Mouse (Mus musculus) liver, postnatal 0 days (tissue): ENCODE results near the gene Olfr695. TPM values are rescaled to one million over a fixed set of nuclear protein-coding genes. Genes with fewer than 3 reads are reported as not detected.
"Not testable (repeated sequence)": the region's sequence is repeated elsewhere in the genome, so short reads cannot be mapped to it uniquely, and the experiment has no call there.

Experiments
- ATAC-seq: fragments of 200-750 bp; cut with Nextera tagmentation; 2 replicates; pipeline ENCODE4 v1.8.0; 2017; ENCODE audit warnings: mild to moderate bottlenecking, moderate library complexity
- DNase-seq: peaks from one replicate; pipeline ENCODE4 v3.0.0-alpha.2; 2016
- H3K27ac ChIP-seq: fragments of 300-500 bp; sonication (generic); 2 replicates; pipeline ENCODE4 v1.5.1; 2014; ENCODE audit warnings: antibody characterized with exemption, moderate library complexity, mild to moderate bottlenecking, low read depth
- H3K27me3 ChIP-seq: fragments of 300-500 bp; sonication (generic); 2 replicates; pipeline ENCODE4 v1.6.1; 2014; ENCODE audit warnings: low read length, control low read depth, mixed read lengths; ENCODE audit not compliant: insufficient read depth
- H3K36me3 ChIP-seq: fragments of 300-500 bp; sonication (generic); replicated peaks from 2 replicates; pipeline ENCODE4 v1.6.1; 2014; ENCODE audit warnings: mild to moderate bottlenecking, control low read depth, low read length, moderate library complexity, mixed read lengths; ENCODE audit not compliant: insufficient read depth
- H3K4me1 ChIP-seq: fragments of 300-500 bp; sonication (generic); 2 replicates; pipeline ENCODE4 v1.6.1; 2014; ENCODE audit warnings: antibody characterized with exemption, mild to moderate bottlenecking, control low read depth; ENCODE audit not compliant: insufficient read depth
- H3K4me2 ChIP-seq: fragments of 300-500 bp; sonication (generic); 2 replicates; pipeline ENCODE4 v1.6.1; 2014; ENCODE audit warnings: low read depth, mild to moderate bottlenecking, low read length, moderate library complexity, mixed read lengths
- H3K4me3 ChIP-seq: fragments of 300-500 bp; sonication (generic); 2 replicates; pipeline ENCODE4 v1.5.1; 2014; ENCODE audit warnings: low read depth, low read length
- H3K9ac ChIP-seq: fragments of 300-500 bp; sonication (generic); replicated peaks from 2 replicates; pipeline ENCODE4 v1.6.1; 2014; ENCODE audit warnings: mild to moderate bottlenecking, moderate library complexity
- H3K9me3 ChIP-seq: fragments of 300-500 bp; sonication (generic); 2 replicates; pipeline ENCODE4 v1.6.1; 2016; ENCODE audit warnings: mild to moderate bottlenecking, control low read depth, low read length, mixed read lengths
- CTCF ChIP-seq: sonication (generic); IDR thresholded peaks from 2 replicates; pipeline ENCODE4 v1.5.1; 2016; ENCODE audit warnings: antibody characterized with exemption, low read depth
- EP300 ChIP-seq: IDR thresholded peaks from 2 replicates; pipeline ENCODE4 v1.6.1; 2016; ENCODE audit warnings: antibody characterized with exemption, low read depth, mild to moderate bottlenecking
- WGBS: fragments of 180-500 bp; shearing (Covaris S2); extraction: QIAGEN DNeasy Blood & Tissue Kit; methylation state at CpG from one replicate; pipeline ENCODE4 v1.1.7; 2014; ENCODE audit not compliant: insufficient replicate concordance; 5-methylcytosine and 5-hydroxymethylcytosine counted together
- polyA plus RNA-seq: library from polyadenylated mRNA; unstranded; fragments of >200 nt; fragmentation: Nextera tagmentation; extraction: Ambion mirVana; gene quantifications from 2 replicates; pipeline ENCODE4 v1.2.1, GENCODE M21; 2015

The Olfr695 gene
- polyA plus RNA-seq, 1 experiment from 2014 or later = not detected

DNA sequence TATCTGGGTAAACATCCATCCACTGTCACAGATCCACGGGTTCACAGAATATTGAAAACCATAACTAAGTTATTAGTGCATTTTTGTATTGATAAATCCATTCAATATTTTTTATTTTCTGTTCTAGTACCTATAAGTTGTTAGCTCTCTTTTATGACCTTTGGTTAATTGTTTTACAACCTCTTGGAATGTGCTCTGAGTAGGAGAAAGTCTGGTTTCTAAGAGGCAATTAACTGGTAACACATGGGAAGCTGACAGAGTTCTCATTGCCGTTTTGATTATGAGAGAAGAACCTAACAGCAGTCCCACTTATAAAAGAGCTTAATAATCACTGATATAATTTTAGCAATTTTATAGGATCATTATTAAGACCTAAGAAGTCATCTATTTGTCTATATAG lies 17.5 kb upstream of the Olfr695 start:
- H3K4me3 ChIP-seq = no peak overlapping the region
- no peaks in the 10 kb centered on the region for H3K4me1 ChIP-seq
- H3K27ac ChIP-seq = no peak overlapping the region
- TF ChIP-seq EP300 (no peak), CTCF (no peak)
- H3K36me3 ChIP-seq = no peaks in the 10 kb centered on the region
- ATAC-seq = no peak
- 59% methylated on average over 2 of the region's 2 CpGs for WGBS
- DNase-seq = no peak
- no peaks in the 10 kb centered on the region for H3K27me3 ChIP-seq
- H3K9me3 ChIP-seq = no peaks in the 10 kb centered on the region
- no peak overlapping the region for H3K9ac ChIP-seq
- no peak overlapping the region for H3K4me2 ChIP-seq

DNA sequence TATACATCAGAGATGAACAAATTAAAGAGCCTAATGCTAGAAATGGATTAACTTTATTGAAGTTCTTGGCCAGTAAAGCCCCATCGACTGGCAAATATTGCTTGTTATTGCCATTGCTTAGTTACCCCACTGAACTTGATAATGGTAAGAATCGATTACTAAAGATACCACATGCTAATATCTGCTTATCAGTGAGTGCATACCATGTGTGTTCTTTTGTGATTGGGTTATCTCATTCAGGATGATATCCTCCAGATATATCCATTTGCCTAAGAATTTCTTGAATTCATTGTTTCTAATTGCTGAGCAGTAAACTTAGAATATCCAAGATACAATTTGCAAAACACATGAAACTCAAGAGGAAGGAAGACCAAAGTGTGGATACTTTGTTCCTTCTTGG lies 9.5 kb upstream of the Olfr695 start:
- H3K9me3 ChIP-seq, ATAC-seq, H3K27me3 ChIP-seq, H3K4me1 ChIP-seq, H3K9ac ChIP-seq, H3K27ac ChIP-seq, H3K36me3 ChIP-seq, DNase-seq, H3K4me3 ChIP-seq, H3K4me2 ChIP-seq: not testable (repeated sequence)
- WGBS = 65% methylated on average over 2 of the region's 2 CpGs

DNA sequence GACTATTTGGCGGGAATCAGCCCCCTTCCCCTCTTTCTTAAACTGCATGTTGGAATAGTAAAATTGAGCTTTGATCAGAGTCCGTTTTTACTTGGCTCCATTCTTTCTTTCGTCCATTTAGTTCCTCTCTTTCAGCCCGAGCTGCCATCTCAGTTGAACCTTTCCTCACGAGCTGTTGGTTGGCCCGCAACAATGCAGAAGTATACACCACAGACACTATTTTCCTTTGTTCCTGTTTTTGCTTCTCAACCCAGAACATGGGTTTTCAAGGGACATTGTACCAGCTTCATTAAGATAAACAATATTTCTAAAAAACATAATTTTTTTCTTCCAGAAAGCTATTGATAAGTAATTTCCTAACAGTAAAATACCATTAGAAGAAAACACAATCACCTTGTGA lies 4.7 kb downstream of the Olfr695 start:
- TF ChIP-seq CTCF = no peak
- TF ChIP-seq EP300 = no peak
- Histone ChIP-seq H3K27me3 (no peaks in the 10 kb centered on the region), H3K9me3 (no peaks in the 10 kb centered on the region), H3K27ac (no peak overlapping the region), H3K9ac (no peak overlapping the region), H3K4me3 (no peak overlapping the region), H3K36me3 (no peaks in the 10 kb centered on the region), H3K4me2 (no peak overlapping the region), H3K4me1 (no peaks in the 10 kb centered on the region)
- ATAC-seq (no peak), DNase-seq (no peak)
- 52% methylated on average over 6 of the region's 6 CpGs for WGBS

DNA sequence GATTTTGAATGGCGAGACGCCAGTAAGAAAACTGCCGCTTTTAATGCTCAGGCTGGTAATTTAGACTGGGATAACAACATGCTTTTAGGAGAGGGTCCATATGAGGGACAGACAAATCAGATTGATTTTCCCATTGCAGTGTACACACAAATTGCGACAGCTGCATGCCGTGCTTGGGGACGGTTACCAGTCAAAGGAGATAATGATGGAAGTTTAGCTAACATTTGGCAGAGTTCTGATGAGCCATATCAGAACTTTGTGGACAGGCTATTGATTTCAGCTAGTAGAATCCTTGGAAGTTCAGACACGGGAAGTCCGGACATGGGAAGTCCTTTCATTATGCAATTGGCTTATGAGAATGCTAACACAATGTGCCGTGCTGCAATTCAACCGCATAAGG lies 8.5 kb downstream of the Olfr695 start:
- DNase-seq (peak; percentile 18), ATAC-seq (peak; percentile 88)
- H3K27ac ChIP-seq, H3K36me3 ChIP-seq, H3K4me3 ChIP-seq, H3K4me2 ChIP-seq, H3K9ac ChIP-seq, H3K27me3 ChIP-seq, H3K9me3 ChIP-seq, H3K4me1 ChIP-seq: not testable (repeated sequence)
- 69% methylated on average over 10 of the region's 10 CpGs for WGBS

DNA sequence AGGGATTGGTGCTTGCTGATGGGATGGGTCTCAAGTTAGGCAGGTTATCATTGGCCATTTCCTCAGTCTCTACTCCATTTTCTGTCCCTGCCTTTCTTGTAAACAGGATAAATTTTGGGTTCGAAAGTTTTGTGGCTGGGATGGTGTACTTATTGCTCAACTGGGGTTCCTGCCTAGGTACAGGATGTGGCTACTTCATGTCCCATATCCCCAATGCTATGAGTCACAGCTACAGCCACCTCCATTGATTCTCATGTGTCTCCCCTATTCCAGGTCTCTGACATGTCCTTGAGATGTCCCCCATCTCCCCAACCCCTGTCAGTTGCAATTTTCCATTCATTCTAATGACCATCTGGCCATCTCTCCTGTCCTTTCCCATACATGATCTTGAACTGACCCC lies 19.3 kb downstream of the Olfr695 start:
- Histone ChIP-seq H3K9ac (no peak overlapping the region), H3K4me2 (no peak overlapping the region), H3K36me3 (no peaks in the 10 kb centered on the region), H3K4me1 (no peaks in the 10 kb centered on the region), H3K27me3 (no peaks in the 10 kb centered on the region), H3K9me3 (no peaks in the 10 kb centered on the region), H3K4me3 (no peak overlapping the region), H3K27ac (no peak overlapping the region)
- 46% methylated on average over 1 of the region's 1 CpGs for WGBS
- no peak for TF ChIP-seq EP300
- no peak for TF ChIP-seq CTCF
- DNase-seq (no peak), ATAC-seq (no peak)

DNA sequence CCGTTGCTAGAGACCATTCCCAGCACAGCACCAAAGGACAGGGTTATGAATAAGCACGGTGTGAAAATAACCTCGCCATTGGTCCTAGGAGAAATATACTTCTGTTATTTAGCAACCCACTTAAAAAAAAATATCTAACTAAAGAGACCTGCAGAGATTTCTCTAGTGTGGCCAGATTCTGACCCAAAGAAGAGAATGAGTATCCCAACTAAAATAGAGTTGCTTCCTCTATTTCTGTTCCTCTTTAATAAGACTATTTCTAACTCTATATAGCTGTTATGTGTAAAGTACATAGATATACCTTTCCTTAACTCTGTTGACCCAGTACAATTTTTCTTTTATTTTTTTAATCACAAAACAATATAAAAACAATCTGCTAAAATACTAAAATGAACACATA lies 23.2 kb downstream of the Olfr695 start:
- Histone ChIP-seq H3K27ac (no peak overlapping the region), H3K9ac (no peak overlapping the region), H3K9me3 (no peaks in the 10 kb centered on the region), H3K36me3 (no peaks in the 10 kb centered on the region), H3K4me3 (no peak overlapping the region), H3K4me2 (no peak overlapping the region), H3K27me3 (no peaks in the 10 kb centered on the region), H3K4me1 (no peaks in the 10 kb centered on the region)
- no peak for ATAC-seq
- no peak for DNase-seq
- 77% methylated on average over 3 of the region's 3 CpGs for WGBS
- no peak for TF ChIP-seq CTCF
- no peak for TF ChIP-seq EP300

DNA sequence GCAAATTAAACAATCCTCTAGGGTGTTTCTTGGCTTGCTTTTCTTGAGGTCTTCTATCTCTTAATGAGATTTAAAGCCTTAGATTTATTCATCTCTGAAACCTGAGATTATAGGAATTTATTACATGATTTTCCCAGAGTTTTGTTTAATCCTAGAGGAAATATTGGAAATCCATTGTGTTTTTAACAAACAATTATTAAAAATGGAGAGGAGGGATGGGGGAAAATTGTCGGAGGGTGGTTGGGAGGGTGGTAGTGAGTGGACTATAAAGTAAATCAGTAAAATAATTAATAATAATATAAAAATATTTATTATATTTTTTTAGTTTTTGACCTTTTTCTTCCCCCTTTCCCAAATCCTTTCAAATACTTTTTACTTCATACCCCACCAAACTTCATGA lies 24.5 kb downstream of the Olfr695 start, which contains the start of gene Olfr694:
Gene Olfr694 (minus strand): TSS at position 101 of the 400 bp plus-strand sequence.
- Histone ChIP-seq H3K4me1 (no peaks in the 10 kb centered on the region), H3K4me2 (no peak within 1 kb of the TSS), H3K27me3 (no peaks in the 10 kb centered on the region), H3K9ac (no peak within 1 kb of the TSS), H3K4me3 (no peak within 1 kb of the TSS), H3K9me3 (no peaks in the 10 kb centered on the region), H3K27ac (no peak within 1 kb of the TSS), H3K36me3 (no peaks in the 10 kb centered on the region)
- TF ChIP-seq EP300 (no peak), CTCF (no peak)
- WGBS = 86% methylated on average over 1 of the region's 1 CpGs
- DNase-seq (no peak), ATAC-seq (no peak)
